Mouse (Mus musculus) embryonic fibroblast, embryonic 13.5 days (primary cell): ENCODE data around the gene Clec2d. TPM values are rescaled to one million over a fixed set of nuclear protein-coding genes. Genes with fewer than 3 reads are reported as not detected.
A peak's percentile ranks its signal among the peaks of the same experiment; 100 is the strongest.

Experiments used
- H3K27ac ChIP-seq: 2 replicates; pipeline ENCODE4 v1.5.1; 2012; ENCODE audit warnings: low read length, control low read depth, inconsistent platforms; ENCODE audit not compliant: insufficient read depth
- H3K4me1 ChIP-seq: 2 replicates; pipeline ENCODE4 v1.6.1; 2011; ENCODE audit warnings: low read length; ENCODE audit not compliant: control insufficient read depth, insufficient read depth
- H3K4me3 ChIP-seq: 2 replicates; pipeline ENCODE4 v1.5.1; 2011; ENCODE audit warnings: mild to moderate bottlenecking, control low read depth, low read length; ENCODE audit not compliant: insufficient read depth
- CTCF ChIP-seq: IDR thresholded peaks from 2 replicates; pipeline ENCODE4 v1.5.1; 2011; ENCODE audit warnings: mild to moderate bottlenecking, control low read depth, low read length, moderate library complexity, borderline replicate concordance; ENCODE audit not compliant: insufficient read depth
- POLR2A ChIP-seq: IDR thresholded peaks from 2 replicates; pipeline ENCODE4 v1.6.1; 2011; ENCODE audit warnings: low read depth, mild to moderate bottlenecking, control low read depth, low read length, moderate library complexity
- polyA plus RNA-seq: library from polyadenylated mRNA; stranded (reverse); fragments of >200 nt; gene quantifications from 2 replicates; pipeline ENCODE4 v1.2.4, GENCODE M21; 2011; ENCODE audit warnings: low read depth; ENCODE audit not compliant: missing spikeins, insufficient read length

Gene Clec2d
- polyA plus RNA-seq, 1 experiment = 45.1 TPM

DNA sequence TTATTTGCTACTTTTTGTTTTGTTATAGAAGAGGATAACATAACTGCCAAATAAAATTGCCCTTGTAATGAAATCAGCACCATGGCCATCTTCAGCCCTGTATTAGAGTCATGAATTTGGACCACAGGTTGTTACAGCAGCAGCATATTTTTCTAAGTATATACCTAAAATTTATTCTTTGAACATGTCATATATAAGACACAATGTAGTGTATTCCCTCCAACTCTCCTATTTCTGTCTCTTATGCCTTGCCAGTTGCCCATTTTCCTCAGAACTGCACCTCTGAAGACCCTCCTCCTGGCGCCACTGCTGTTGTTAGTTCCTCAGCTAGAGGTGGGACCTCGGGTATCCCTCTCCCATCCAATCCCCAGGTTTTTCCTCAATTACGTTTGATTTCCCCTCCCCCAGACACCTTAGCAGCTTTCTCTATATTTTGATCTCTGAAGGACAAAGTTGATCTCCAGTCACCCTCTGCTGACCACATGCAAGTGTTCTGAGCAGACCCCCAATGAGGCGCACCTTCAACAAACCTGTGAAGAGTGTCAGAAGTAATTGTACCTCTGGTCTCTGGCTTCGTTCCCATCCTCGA is 53.0 kb downstream of the Clec2d start:
- Histone ChIP-seq H3K4me1 (peaks cover 27% of the 10 kb centered on the region), H3K27ac (peak overlapping the region; percentile 66), H3K4me3 (no peak overlapping the region)
- TF ChIP-seq POLR2A = no peak
- TF ChIP-seq CTCF = no peak

DNA sequence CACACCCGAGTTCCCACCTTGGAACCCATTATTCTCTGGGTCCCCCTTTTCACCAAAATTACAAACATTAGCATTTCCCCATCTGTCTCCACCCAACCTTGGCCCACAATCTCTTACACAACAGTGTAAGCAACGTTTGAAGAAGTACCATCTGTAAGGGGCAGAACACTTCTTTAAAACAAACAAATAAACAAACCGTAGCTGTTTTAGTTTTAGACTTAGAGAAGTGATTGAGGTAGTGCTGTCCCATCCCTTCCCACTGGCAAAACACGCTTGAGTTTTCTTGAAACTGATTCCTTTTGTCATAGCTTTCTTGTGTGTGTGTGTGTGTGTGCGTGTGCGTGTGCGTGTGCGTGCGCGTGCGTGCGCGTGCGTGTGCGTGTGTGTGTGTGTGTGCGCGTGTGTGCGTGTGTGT is 53.5 kb downstream of the Clec2d start:
- peaks cover 25% of the 10 kb centered on the region for H3K4me1 ChIP-seq
- H3K4me3 ChIP-seq = no peak overlapping the region
- TF ChIP-seq POLR2A (no peak), CTCF (no peak)
- peak overlapping the region; percentile 66 for H3K27ac ChIP-seq

GRCm38 (mm10) chr6:129234456-129235360 is 54.3 kb downstream of the Clec2d start:
- peaks cover 21% of the 10 kb centered on the region for H3K4me1 ChIP-seq
- no peak for TF ChIP-seq POLR2A
- no peak for TF ChIP-seq CTCF
- H3K27ac ChIP-seq = peak overlapping the region; percentile 100
- H3K4me3 ChIP-seq = no peak overlapping the region

DNA sequence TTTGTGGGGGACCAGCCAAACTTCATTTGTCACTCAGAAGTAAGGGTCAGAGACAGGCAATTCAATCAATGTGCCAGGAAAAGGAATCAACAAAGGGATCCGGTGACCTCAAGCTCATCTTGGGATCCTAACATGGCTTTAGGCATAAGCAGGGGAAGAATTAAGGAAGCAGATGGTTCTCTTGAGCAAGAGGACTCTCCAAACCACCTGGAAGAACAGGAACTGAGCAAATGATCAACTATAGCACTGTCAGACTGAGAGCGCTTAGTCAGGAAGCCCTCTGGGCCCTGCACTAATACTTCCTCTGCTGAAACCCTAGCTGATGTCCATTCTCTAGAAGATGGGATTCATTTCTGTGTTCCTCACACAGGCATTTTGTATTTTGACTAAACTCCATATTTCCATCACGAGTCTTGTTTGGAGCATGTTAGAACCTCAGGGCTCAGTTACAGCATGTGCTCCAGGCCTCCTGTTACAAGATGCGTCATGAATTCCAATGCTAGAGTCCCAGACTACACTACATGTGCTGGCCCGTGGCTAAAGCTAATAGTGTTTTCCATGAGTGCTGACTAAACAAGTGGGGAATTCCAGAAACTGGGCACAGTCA is 55.5 kb downstream of the Clec2d start:
- Histone ChIP-seq H3K27ac (peak overlapping the region; percentile 100), H3K4me1 (peaks cover 16% of the 10 kb centered on the region), H3K4me3 (no peak overlapping the region)
- TF ChIP-seq CTCF (no peak), POLR2A (no peak)

Other genes with a start within 250 kb of the Clec2d start
- not detected in 2 replicates for gene Clec2g, start 246.2 kb upstream of the Clec2d start, polyA plus RNA-seq
- gene Klrb1f, start 134.7 kb upstream of the Clec2d start, polyA plus RNA-seq = not detected in 2 replicates
- not detected in 2 replicates for gene Clec2e, start 79.7 kb upstream of the Clec2d start, polyA plus RNA-seq
- not detected in 2 replicates for gene Cd69, start 94.8 kb downstream of the Clec2d start, polyA plus RNA-seq
- gene 4922502D21Rik, start 151.2 kb downstream of the Clec2d start, polyA plus RNA-seq = not detected in 2 replicates
- gene Clec12a, start 162.1 kb downstream of the Clec2d start, polyA plus RNA-seq = 0.61 TPM in 1 of 2 replicates, not detected in the other
- gene Clec12b, start 205.3 kb downstream of the Clec2d start, polyA plus RNA-seq = not detected in 2 replicates
- not detected in 2 replicates for gene Clec1b, start 216.7 kb downstream of the Clec2d start, polyA plus RNA-seq
- gene Clec9a, start 228.2 kb downstream of the Clec2d start, polyA plus RNA-seq = not detected in 2 replicates